Mouse (Mus musculus) midbrain, embryonic 11.5 days (tissue): ENCODE data around the gene Slc2a4. TPM values are rescaled to one million over a fixed set of nuclear protein-coding genes. Genes with fewer than 3 reads are reported as not detected.

ENCODE experiments used
- ATAC-seq: fragments of 200-750 bp; cut with Nextera tagmentation; 2 replicates; pipeline ENCODE4 v1.8.0; 2017; ENCODE audit warnings: moderate TSS enrichment, moderate library complexity; ENCODE audit not compliant: low FRiP score
- DNase-seq: peaks from one replicate; pipeline ENCODE4 v3.0.0; 2015; ENCODE audit warnings: low spot score; ENCODE audit errors: missing footprints
- H3K27ac ChIP-seq: fragments of 300-500 bp; sonication (generic); 2 replicates; pipeline ENCODE4 v1.5.1; 2014; ENCODE audit warnings: low read depth, low read length
- H3K27me3 ChIP-seq: fragments of 300-500 bp; sonication (generic); 2 replicates; pipeline ENCODE4 v1.6.1; 2014; ENCODE audit warnings: mild to moderate bottlenecking, low read length, moderate library complexity, mixed read lengths; ENCODE audit not compliant: control insufficient read depth, insufficient read depth
- H3K36me3 ChIP-seq: fragments of 300-500 bp; sonication (generic); 2 replicates; pipeline ENCODE4 v1.6.1; 2014; ENCODE audit warnings: mild to moderate bottlenecking, low read length, moderate library complexity, mixed read lengths; ENCODE audit not compliant: control insufficient read depth, insufficient read depth
- H3K4me1 ChIP-seq: fragments of 300-500 bp; sonication (generic); 2 replicates; pipeline ENCODE4 v1.6.1; 2014; ENCODE audit warnings: low read length; ENCODE audit not compliant: control insufficient read depth, insufficient read depth
- H3K4me2 ChIP-seq: fragments of 300-500 bp; sonication (generic); 2 replicates; pipeline ENCODE4 v1.6.1; 2014; ENCODE audit warnings: mild to moderate bottlenecking, moderate library complexity
- H3K4me3 ChIP-seq: fragments of 300-500 bp; sonication (generic); 2 replicates; pipeline ENCODE4 v1.5.1; 2014; ENCODE audit warnings: low read depth, low read length
- H3K9ac ChIP-seq: fragments of 300-500 bp; sonication (generic); 2 replicates; pipeline ENCODE4 v1.6.1; 2014; ENCODE audit warnings: low read length
- H3K9me3 ChIP-seq: fragments of 300-500 bp; sonication (generic); 2 replicates; pipeline ENCODE4 v1.6.1; 2016; ENCODE audit warnings: low read length; ENCODE audit not compliant: control insufficient read depth
- WGBS: fragments of 180-500 bp; shearing (Covaris S2); extraction: QIAGEN DNeasy Blood & Tissue Kit; methylation state at CpG from one replicate; pipeline ENCODE4 v1.1.7; 2014; 5-methylcytosine and 5-hydroxymethylcytosine counted together
- polyA plus RNA-seq: library from polyadenylated mRNA; unstranded; fragments of >200 nt; fragmentation: Nextera tagmentation; extraction: Ambion mirVana; gene quantifications from 2 replicates; pipeline ENCODE4 v1.2.1, GENCODE M21; 2014

Gene Slc2a4
- polyA plus RNA-seq, 1 experiment from 2014 or later = 7.8 TPM

DNA sequence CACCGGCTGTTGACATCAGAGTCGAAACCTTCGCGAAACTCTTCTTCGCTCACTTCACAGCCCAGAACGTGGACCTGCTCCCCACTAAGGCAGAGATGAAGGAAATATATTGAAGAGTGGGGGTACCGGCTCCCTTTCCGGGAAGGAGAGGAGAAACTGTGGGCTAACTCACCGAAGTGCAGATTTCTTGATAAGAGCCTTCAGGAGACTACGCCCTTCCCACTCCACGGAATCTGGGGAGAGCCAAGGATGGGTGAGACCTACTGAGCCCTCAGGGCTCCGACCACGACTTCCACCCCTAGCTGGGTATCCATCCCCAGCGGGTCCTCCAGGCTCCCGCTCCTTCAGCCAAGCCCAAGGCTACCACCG lies 31.8 kb upstream of the Slc2a4 start:
- Histone ChIP-seq H3K4me3 (peak overlapping the region; percentile 99), H3K9ac (peak overlapping the region; percentile 74), H3K4me2 (peak overlapping the region; percentile 81), H3K27me3 (no peaks in the 10 kb centered on the region), H3K27ac (peak overlapping the region; percentile 97; the same call in 1 of the 2 replicates), H3K9me3 (no peaks in the 10 kb centered on the region), H3K4me1 (peaks cover 24% of the 10 kb centered on the region), H3K36me3 (peaks cover 3% of the 10 kb centered on the region)
- WGBS = 3% methylated on average over 16 of the region's 16 CpGs
- ATAC-seq (no peak), DNase-seq (no peak)

DNA sequence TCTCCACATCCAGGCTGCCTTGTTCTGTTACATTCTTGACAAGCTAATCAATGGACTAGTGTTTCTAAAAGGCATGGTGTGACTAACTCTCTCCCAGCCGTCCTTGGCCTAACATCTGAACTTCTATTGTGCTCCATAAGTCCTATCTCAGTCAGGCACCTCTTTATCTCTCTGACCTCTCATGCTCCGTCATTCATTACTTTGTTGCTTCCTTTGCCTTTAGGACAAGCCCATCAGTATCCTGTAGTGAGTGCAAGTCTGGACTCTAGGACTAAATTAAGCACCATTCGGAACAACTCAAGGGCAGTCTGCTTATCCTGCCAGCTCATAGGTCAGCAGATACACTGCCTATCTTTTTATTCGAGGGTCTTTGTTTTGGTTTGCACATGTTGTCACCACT lies 28.3 kb upstream of the Slc2a4 start:
- no peaks in the 10 kb centered on the region for H3K27me3 ChIP-seq
- DNase-seq = peak; percentile 56
- H3K9ac ChIP-seq = no peak overlapping the region
- H3K9me3 ChIP-seq = no peaks in the 10 kb centered on the region
- H3K27ac ChIP-seq = no peak overlapping the region
- no peak overlapping the region for H3K4me2 ChIP-seq
- no peak for ATAC-seq
- peaks cover 8% of the 10 kb centered on the region for H3K36me3 ChIP-seq
- 89% methylated on average over 4 of the region's 4 CpGs for WGBS
- H3K4me3 ChIP-seq = no peak overlapping the region
- H3K4me1 ChIP-seq = peaks cover 5% of the 10 kb centered on the region; the same call in 1 of the 2 replicates

DNA sequence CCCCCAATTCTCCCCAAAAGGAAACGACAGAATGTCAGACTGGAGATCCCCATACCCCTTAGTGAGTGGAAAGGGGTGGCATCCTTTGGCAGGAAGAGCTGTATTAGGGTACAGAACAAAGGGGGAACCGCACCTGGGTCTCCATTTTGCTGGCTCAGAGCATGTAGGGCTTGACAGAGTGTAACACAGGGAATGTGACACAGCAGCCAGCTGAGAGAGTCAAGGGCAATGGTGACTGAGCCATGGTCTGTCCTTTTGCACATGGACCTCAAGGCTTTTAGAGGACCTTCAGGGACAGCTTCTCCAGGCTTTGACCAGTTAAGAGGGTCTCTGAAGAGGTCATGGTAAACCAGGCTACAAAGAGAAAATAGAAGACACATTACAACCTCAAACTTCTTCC lies 26.9 kb upstream of the Slc2a4 start:
- Histone ChIP-seq H3K36me3 (peaks cover 13% of the 10 kb centered on the region), H3K9ac (no peak overlapping the region), H3K27me3 (no peaks in the 10 kb centered on the region), H3K4me3 (no peak overlapping the region), H3K4me1 (peaks cover 5% of the 10 kb centered on the region; the same call in 1 of the 2 replicates), H3K27ac (no peak overlapping the region), H3K4me2 (no peak overlapping the region), H3K9me3 (no peaks in the 10 kb centered on the region)
- peak; percentile 33 for DNase-seq
- WGBS = 97% methylated on average over 2 of the region's 2 CpGs
- ATAC-seq = no peak

DNA sequence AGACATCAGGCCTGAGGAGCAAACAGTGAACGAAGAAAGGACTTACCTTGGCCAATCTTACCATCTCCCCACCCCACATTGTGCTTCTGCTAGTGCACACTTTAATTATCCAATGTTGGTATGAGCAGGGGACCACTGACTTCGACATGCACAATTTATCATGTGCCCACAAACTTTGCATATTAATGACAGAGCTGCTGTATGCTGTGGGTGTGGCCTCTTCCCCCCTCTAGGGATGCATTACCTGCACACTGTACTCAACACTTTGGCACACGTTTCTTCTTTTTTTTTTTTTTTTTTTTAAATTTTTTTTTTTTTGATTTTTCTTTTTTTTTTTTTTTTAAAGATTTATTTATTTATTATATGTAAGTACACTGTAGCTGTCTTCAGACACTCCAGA lies 22.8 kb upstream of the Slc2a4 start:
- WGBS = 88% methylated on average over 3 of the region's 3 CpGs
- H3K36me3 ChIP-seq = peaks cover 21% of the 10 kb centered on the region

DNA sequence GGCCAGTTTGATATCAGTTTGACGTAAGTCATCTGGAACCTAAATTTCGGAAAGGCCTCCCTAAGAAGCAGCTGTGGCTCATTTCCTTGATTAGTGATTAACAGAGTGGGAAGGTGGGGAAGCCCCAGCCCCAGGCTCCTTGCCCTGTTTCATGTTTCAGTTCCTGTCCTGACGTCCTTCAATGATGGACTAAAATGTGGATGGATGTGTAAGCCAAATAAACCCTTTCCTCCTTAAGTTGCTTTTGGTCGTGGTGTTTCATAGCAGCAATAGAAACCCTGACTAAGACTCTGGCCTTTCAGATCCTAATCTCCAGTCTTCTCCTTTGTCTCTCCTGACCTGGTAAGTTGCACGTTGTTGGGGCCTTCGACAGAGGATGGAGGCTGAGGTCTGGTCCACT lies 22.2 kb upstream of the Slc2a4 start:
- DNase-seq (no peak), ATAC-seq (no peak)
- Histone ChIP-seq H3K9me3 (no peaks in the 10 kb centered on the region), H3K36me3 (peaks cover 21% of the 10 kb centered on the region), H3K4me3 (no peak overlapping the region), H3K27ac (no peak overlapping the region), H3K27me3 (peaks cover 31% of the 10 kb centered on the region), H3K4me1 (peaks cover 5% of the 10 kb centered on the region; the same call in 1 of the 2 replicates), H3K4me2 (no peak overlapping the region), H3K9ac (no peak overlapping the region)
- 90% methylated on average over 6 of the region's 6 CpGs for WGBS

More for the DNA sequence above, 22.8 kb upstream of the Slc2a4 start:
- Histone ChIP-seq H3K4me2 (no peak overlapping the region), H3K9ac (no peak overlapping the region), H3K4me3 (no peak overlapping the region), H3K27me3 (peaks cover 26% of the 10 kb centered on the region), H3K9me3 (no peaks in the 10 kb centered on the region), H3K4me1 (peaks cover 3% of the 10 kb centered on the region; the same call in 1 of the 2 replicates), H3K27ac (no peak overlapping the region)
- no peak for DNase-seq
- no peak for ATAC-seq

DNA sequence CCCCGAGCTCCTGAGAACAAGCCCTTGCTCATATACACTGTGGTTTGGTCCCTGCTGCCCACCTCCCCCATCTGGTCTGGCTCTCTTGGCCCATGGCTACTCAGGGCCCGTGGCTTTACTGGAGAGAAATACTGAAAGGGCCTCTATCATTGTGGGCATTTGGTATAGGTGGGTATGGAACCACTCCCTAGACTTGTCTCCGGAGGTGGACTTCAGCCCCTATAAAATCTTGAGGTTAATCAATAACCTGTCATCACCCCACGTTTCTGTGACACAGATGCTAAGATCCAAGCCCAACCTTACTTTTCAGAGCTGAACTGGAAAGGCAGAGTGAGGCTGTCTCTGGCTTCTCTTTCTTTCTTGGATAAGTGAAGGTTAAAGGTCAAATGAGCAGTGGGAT lies 20.8 kb upstream of the Slc2a4 start:
- Histone ChIP-seq H3K27ac (no peak overlapping the region), H3K9me3 (no peaks in the 10 kb centered on the region), H3K4me2 (no peak overlapping the region), H3K4me1 (peaks cover 6% of the 10 kb centered on the region; the same call in 1 of the 2 replicates), H3K4me3 (no peak overlapping the region), H3K27me3 (peaks cover 45% of the 10 kb centered on the region), H3K9ac (no peak overlapping the region), H3K36me3 (peaks cover 17% of the 10 kb centered on the region)
- ATAC-seq (no peak), DNase-seq (no peak)
- WGBS = 91% methylated on average over 4 of the region's 4 CpGs

DNA sequence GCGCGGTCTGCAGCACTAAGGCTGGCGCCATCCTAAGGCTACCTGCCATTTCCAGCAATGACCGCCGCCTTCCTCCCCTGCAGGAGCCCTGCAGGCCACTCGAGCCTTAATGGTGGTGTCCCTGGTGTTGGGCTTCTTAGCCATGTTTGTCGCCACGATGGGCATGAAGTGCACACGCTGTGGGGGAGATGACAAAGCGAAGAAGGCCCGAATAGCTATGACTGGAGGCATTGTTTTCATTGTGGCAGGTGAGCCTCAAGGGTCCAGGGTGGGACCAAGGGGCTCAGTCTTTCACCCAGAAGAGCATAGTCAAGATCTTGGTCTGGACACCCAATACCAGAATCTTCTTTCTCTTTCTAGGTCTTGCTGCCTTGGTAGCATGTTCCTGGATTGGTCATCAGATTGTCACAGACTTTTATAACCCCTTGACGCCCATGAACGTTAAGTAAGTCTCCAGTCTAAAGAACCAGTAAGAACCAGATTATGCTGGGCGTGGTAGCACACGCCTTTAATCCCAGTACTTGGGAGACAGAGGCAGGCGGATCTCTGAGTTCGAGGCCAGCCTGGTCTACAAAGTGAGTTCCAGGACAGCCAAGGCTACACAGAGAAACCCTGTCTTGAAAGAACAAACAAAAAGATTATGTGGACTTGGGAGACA lies 19.0 kb upstream of the Slc2a4 start:
- H3K4me1 ChIP-seq = peaks cover 6% of the 10 kb centered on the region; the same call in 1 of the 2 replicates
- H3K27ac ChIP-seq = no peak overlapping the region
- 41% methylated on average over 17 of the region's 17 CpGs for WGBS
- DNase-seq (peak; percentile 85), ATAC-seq (no peak)
- peaks cover 15% of the 10 kb centered on the region; the same call in 1 of the 2 replicates for H3K36me3 ChIP-seq
- H3K9ac ChIP-seq = no peak overlapping the region; the same call in 1 of the 2 replicates
- H3K4me3 ChIP-seq = peak overlapping the region; percentile 16; the same call in 1 of the 2 replicates
- H3K27me3 ChIP-seq = peaks cover 54% of the 10 kb centered on the region
- H3K4me2 ChIP-seq = peak overlapping the region; percentile 27
- H3K9me3 ChIP-seq = no peaks in the 10 kb centered on the region

DNA sequence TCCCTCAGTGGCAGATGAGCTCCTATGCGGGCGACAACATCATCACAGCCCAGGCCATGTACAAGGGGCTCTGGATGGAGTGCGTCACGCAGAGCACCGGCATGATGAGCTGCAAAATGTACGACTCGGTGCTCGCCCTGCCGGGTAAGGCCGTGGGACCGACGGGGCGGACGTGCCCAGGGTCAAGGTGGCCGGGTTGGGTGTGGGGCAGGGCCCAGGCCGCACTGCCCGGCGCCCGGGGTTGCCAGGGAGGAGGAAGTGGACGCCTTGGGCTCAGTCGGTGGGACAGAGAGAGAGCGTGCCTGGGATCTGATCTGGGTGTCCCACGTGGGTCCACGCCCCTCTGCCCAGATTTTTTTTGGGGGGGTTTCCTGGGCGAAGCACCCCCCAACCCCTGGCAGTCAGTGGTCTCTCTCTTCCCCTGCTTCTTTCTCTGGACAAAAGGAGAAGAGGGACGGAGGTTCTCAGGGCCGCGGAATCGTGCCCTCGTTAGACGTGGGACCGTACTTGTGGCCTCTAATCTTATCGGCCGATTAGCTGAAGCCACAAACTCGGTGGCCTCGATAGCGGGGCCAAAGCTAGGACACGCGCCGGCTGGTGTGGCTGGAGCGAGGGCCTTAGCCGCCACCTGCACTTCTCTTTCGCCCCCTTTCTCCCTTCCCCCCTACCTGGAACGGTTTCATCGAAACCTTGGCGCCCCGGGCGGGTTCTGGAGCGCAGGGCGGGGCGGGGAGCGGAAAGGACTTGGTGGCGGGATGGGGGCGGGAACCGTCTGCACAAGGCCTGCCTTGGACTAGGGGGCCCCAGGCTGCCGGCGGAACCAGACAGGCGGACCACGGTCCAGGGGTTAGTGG lies 18.2 kb upstream of the Slc2a4 start:
- H3K27me3 ChIP-seq = peaks cover 54% of the 10 kb centered on the region
- peak overlapping the region; percentile 27 for H3K4me2 ChIP-seq
- peak overlapping the region; percentile 16; the same call in 1 of the 2 replicates for H3K4me3 ChIP-seq
- H3K36me3 ChIP-seq = peaks cover 14% of the 10 kb centered on the region; the same call in 1 of the 2 replicates
- H3K9me3 ChIP-seq = no peaks in the 10 kb centered on the region
- no peak overlapping the region for H3K27ac ChIP-seq
- 0 out of 2 replicates have a peak, but pooled peaks have one; percentile 33 for ATAC-seq
- 3% methylated on average over 59 of the region's 59 CpGs for WGBS
- DNase-seq = peak; percentile 93
- H3K9ac ChIP-seq = peak overlapping the region; percentile 31; the same call in 1 of the 2 replicates
- peaks cover 6% of the 10 kb centered on the region; the same call in 1 of the 2 replicates for H3K4me1 ChIP-seq
